Mouse (Mus musculus) thymus, postnatal 4 days (tissue): ENCODE results near the gene Rhog.
A peak's percentile ranks its signal among the peaks of the same experiment; 100 is the strongest.

Source experiments
- DNase-seq: peaks from one replicate; pipeline ENCODE4 v3.0.0; 2021

The Rhog gene

GRCm38 (mm10) chr7:102209756-102210721, 45.8 kb downstream of the Rhog start, which contains the start of the genes Nup98 and Pgap2:
Nup98 (minus strand) TSS chr7:102210176.
Pgap2 (plus strand) TSS chr7:102210208.
- DNase-seq: peak; percentile 99

- no peak for DNase-seq
Measured at GRCm38 (mm10) chr7:102208806-102209363, 47.0 kb downstream of the Rhog start.

- DNase-seq: no peak
Measured at GRCm38 (mm10) chr7:102205646-102206045, 50.2 kb downstream of the Rhog start.

- DNase-seq: no peak
Measured at GRCm38 (mm10) chr7:102204296-102204857, 51.5 kb downstream of the Rhog start.

- no peak for DNase-seq
Measured at GRCm38 (mm10) chr7:102200996-102201785, 54.7 kb downstream of the Rhog start.

- DNase-seq: no peak
Measured at GRCm38 (mm10) chr7:102200576-102200975, 55.3 kb downstream of the Rhog start.

GRCm38 (mm10) chr7:102192356-102192755, 63.5 kb downstream of the Rhog start:
- DNase-seq: no peak
